Mouse (Mus musculus): ENCODE measurements around the gene Olfr54. TPM values are rescaled to one million over a fixed set of nuclear protein-coding genes. Genes with fewer than 3 reads are reported as not detected.

Gene Olfr54
- polyA plus RNA-seq (2015; fragmentation: Illumina TruSeq; extraction: RNeasy Lipid Tissue Mini Kit (QIAGEN cat#74804); ENCODE audit: insufficient read depth, low read depth, low replicate concordance) = not detected

DNA sequence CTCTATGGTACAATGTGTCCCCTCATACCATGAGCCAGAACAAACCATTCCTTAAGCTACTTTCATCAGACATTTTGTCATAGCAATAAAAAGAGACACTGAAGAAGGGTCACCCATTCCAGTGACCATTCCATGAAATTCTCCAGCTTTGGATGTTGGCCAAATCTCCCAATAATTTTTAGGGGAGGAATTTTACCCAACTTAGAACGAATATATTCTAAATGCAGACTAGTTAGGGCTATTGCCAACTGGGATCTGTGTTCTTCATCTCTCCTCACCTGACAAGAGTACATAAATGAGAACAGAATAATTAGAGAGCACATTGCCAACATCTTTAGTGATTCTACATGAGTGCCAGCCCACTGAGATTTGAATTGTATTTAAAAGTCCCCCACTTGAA lies at the start of gene Olfr54:
Gene Olfr54, plus strand, starts transcription at position 301 of the 400 bp plus-strand sequence.

DNA sequence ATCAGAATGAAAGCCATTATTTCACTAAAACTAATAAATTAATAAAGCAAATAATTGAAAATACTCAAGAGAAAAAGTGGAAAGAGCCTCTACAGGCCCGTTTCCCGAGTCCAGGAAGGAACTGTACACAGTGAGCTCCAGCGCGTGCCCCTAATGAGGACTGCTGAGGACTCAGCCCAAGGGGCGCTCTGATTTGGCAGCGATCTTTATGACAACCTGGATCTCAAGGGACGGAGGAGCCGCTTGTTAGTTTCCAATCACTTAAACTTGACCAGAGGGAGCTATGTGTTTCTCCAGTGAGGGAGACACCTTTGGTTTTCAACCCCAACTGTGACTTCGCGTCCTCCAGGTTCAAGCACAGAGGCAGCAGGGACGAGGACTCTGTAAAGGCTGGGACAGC lies 47.8 kb upstream of the Olfr54 start, which contains the start of gene Olfr1378:
Gene Olfr1378, plus strand, starts transcription at position 301 of the 400 bp plus-strand sequence.

DNA sequence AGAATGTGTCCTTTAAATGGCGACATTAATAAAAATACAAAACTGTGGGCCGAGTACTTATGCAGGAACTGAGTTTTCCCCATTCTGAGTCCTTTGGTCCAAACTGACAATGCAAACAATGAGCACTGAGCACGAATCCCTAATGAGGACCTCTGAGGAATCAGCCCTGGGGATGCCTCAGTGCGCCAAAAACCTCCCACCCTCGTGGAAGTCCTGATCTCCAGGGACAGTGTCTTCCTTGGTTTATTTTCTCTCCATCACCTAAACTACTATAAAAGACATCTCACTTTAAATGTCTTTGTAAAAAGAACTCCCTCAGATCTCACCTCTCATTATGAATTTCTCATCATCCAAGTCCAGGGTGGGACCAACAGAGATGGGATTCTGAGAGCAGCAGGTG lies 32.4 kb upstream of the Olfr54 start, which contains the start of gene Olfr1377:
Gene Olfr1377, plus strand, starts transcription at position 301 of the 400 bp plus-strand sequence.

DNA sequence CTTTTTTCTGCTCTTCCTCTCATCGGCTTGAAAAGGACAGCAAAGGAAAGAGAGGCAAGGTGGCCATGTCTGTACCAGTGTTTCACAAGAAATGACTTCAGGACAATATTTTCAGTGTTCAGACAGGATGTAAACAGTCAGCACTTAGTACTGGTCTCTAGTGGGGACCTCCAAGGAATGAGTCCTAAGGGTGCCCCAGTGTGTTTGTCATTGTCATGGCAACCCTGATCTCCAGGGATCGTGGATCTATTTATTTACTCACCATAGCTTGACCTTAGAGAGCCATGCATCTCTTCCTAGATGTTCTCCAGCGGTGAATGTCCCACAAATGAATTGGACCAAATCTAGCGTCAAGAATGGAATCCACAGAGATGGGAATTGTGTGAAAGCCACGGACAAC lies 10.7 kb upstream of the Olfr54 start, which contains the start of gene Olfr51:
Gene Olfr51, plus strand, starts transcription at position 301 of the 400 bp plus-strand sequence.

DNA sequence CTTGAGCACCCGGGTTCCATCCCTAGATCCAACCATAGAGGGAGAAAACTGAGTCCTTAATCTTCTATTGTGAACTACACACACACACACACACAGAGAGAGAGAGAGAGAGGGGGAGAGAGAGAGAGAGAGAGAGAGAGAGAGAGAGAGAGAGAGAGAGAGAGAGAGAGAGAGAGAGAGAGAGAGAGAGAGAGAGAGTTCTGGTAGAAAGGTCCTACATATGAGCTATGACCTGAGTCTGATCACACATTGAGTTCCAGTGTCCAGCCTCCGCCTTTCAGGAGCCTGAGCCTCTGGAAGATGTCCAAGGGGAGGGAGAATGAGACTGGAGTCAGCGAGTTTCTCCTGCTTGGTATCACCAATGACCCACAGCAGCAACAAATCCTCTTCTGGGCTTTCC lies 33.8 kb downstream of the Olfr54 start, which contains the start of gene Olfr1375:
Gene Olfr1375, plus strand, starts transcription at position 301 of the 400 bp plus-strand sequence.

DNA sequence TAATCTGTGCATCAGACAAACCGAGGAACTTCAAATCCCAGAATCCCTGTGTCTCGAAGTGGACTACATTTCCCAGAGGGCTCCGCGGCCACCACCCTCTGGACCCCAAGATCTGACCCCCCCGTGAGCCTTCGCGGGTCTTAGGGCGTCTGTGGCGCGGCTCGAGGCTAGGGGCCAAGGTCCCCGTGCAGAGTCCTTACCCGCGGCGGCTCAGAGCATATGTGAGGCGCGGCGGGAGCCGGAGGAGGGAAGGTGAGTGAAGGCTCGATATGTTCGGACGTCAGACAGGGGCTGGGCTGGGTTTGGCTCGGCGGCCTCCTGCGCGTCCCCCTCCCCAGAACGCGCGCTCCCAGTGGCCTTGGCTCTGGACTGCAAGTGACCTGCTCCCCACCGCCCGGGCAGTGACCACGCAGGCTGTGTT lies 45.1 kb downstream of the Olfr54 start, which contains the start of gene Zfp354a:
Gene Zfp354a, plus strand, starts transcription at position 107 of the 421 bp plus-strand sequence.

Other genes with a start within 250 kb of the Olfr54 start
- 1.6 TPM for gene Zfp354c, start 186.5 kb upstream of the Olfr54 start, polyA plus RNA-seq (2015; fragmentation: Illumina TruSeq; extraction: RNeasy Lipid Tissue Mini Kit (QIAGEN cat#74804); ENCODE audit: insufficient read depth, low read depth, low replicate concordance)
- gene Zfp879, start 172.7 kb upstream of the Olfr54 start, polyA plus RNA-seq (2015; fragmentation: Illumina TruSeq; extraction: RNeasy Lipid Tissue Mini Kit (QIAGEN cat#74804); ENCODE audit: insufficient read depth, low read depth, low replicate concordance) = not detected
- not detected for gene Grm6, start 163.6 kb upstream of the Olfr54 start, polyA plus RNA-seq (2015; fragmentation: Illumina TruSeq; extraction: RNeasy Lipid Tissue Mini Kit (QIAGEN cat#74804); ENCODE audit: insufficient read depth, low read depth, low replicate concordance)
- 0.55 TPM for gene Zfp454, start 126.6 kb upstream of the Olfr54 start, polyA plus RNA-seq (2015; fragmentation: Illumina TruSeq; extraction: RNeasy Lipid Tissue Mini Kit (QIAGEN cat#74804); ENCODE audit: insufficient read depth, low read depth, low replicate concordance)
- 1.4 TPM for gene Zfp2, start 98.1 kb upstream of the Olfr54 start, polyA plus RNA-seq (2015; fragmentation: Illumina TruSeq; extraction: RNeasy Lipid Tissue Mini Kit (QIAGEN cat#74804); ENCODE audit: insufficient read depth, low read depth, low replicate concordance)
- 0.65 TPM for gene Zfp354b, start 82.6 kb upstream of the Olfr54 start, polyA plus RNA-seq (2015; fragmentation: Illumina TruSeq; extraction: RNeasy Lipid Tissue Mini Kit (QIAGEN cat#74804); ENCODE audit: insufficient read depth, low read depth, low replicate concordance)
- not detected for gene 4933414I15Rik, start 70.5 kb upstream of the Olfr54 start, polyA plus RNA-seq (2015; fragmentation: Illumina TruSeq; extraction: RNeasy Lipid Tissue Mini Kit (QIAGEN cat#74804); ENCODE audit: insufficient read depth, low read depth, low replicate concordance)
- not detected for gene Prop1, start 60.5 kb upstream of the Olfr54 start, polyA plus RNA-seq (2015; fragmentation: Illumina TruSeq; extraction: RNeasy Lipid Tissue Mini Kit (QIAGEN cat#74804); ENCODE audit: insufficient read depth, low read depth, low replicate concordance)
- not detected for gene Olfr1378, start 47.7 kb upstream of the Olfr54 start, polyA plus RNA-seq (2015; fragmentation: Illumina TruSeq; extraction: RNeasy Lipid Tissue Mini Kit (QIAGEN cat#74804); ENCODE audit: insufficient read depth, low read depth, low replicate concordance)
- gene Olfr1377, start 32.3 kb upstream of the Olfr54 start, polyA plus RNA-seq (2015; fragmentation: Illumina TruSeq; extraction: RNeasy Lipid Tissue Mini Kit (QIAGEN cat#74804); ENCODE audit: insufficient read depth, low read depth, low replicate concordance) = not detected
- gene Olfr51, start 10.6 kb upstream of the Olfr54 start, polyA plus RNA-seq (2015; fragmentation: Illumina TruSeq; extraction: RNeasy Lipid Tissue Mini Kit (QIAGEN cat#74804); ENCODE audit: insufficient read depth, low read depth, low replicate concordance) = not detected
- not detected for gene Olfr1375, start 33.9 kb downstream of the Olfr54 start, polyA plus RNA-seq (2015; fragmentation: Illumina TruSeq; extraction: RNeasy Lipid Tissue Mini Kit (QIAGEN cat#74804); ENCODE audit: insufficient read depth, low read depth, low replicate concordance)
- gene Zfp354a, start 45.0 kb downstream of the Olfr54 start, polyA plus RNA-seq (2015; fragmentation: Illumina TruSeq; extraction: RNeasy Lipid Tissue Mini Kit (QIAGEN cat#74804); ENCODE audit: insufficient read depth, low read depth, low replicate concordance) = 3.0 TPM
- gene Gm12569, start 206.2 kb downstream of the Olfr54 start, polyA plus RNA-seq (2015; fragmentation: Illumina TruSeq; extraction: RNeasy Lipid Tissue Mini Kit (QIAGEN cat#74804); ENCODE audit: insufficient read depth, low read depth, low replicate concordance) = not detected
- gene Clk4, start 247.5 kb downstream of the Olfr54 start, polyA plus RNA-seq (2015; fragmentation: Illumina TruSeq; extraction: RNeasy Lipid Tissue Mini Kit (QIAGEN cat#74804); ENCODE audit: insufficient read depth, low read depth, low replicate concordance) = 75.4 TPM
- gene BC049762, start 248.8 kb downstream of the Olfr54 start, polyA plus RNA-seq (2015; fragmentation: Illumina TruSeq; extraction: RNeasy Lipid Tissue Mini Kit (QIAGEN cat#74804); ENCODE audit: insufficient read depth, low read depth, low replicate concordance) = not detected

All from pancreas, adult 10 weeks (tissue).